Mouse (Mus musculus) ES-Bruce4 (cell line): ENCODE measurements at regions not wholly inside any gene's neighbourhood (a gene's known extent, or its start where the extent isn't known, plus 50 kb on each side); places are given as distances from the start of the nearest gene placed in this dataset.

ENCODE experiments used
- H3K27ac ChIP-seq: 2 replicates; pipeline ENCODE4 v1.5.1; 2012; ENCODE audit warnings: low read length, inconsistent platforms; ENCODE audit not compliant: insufficient read depth
- H3K27me3 ChIP-seq: 2 replicates; pipeline ENCODE4 v1.6.1; 2012; ENCODE audit warnings: mild to moderate bottlenecking, low read length, inconsistent platforms; ENCODE audit not compliant: control insufficient read depth, poor library complexity, insufficient read depth, severe bottlenecking
- H3K36me3 ChIP-seq: 2 replicates; pipeline ENCODE4 v1.6.1; 2012; ENCODE audit warnings: inconsistent platforms, mild to moderate bottlenecking, low read length, moderate library complexity; ENCODE audit not compliant: control insufficient read depth, poor library complexity, insufficient read depth, severe bottlenecking
- H3K4me1 ChIP-seq: one replicate; pipeline ENCODE4 v1.8.1; 2011; ENCODE audit warnings: low read length; ENCODE audit not compliant: control insufficient read depth, insufficient read depth
- H3K4me3 ChIP-seq: 2 replicates; pipeline ENCODE4 v1.5.1; 2011; ENCODE audit warnings: low read depth, mild to moderate bottlenecking, low read length
- H3K9ac ChIP-seq: 2 replicates; pipeline ENCODE4 v1.6.1; 2012; ENCODE audit warnings: low read depth, mild to moderate bottlenecking, inconsistent platforms; ENCODE audit not compliant: poor library complexity, severe bottlenecking
- H3K9me3 ChIP-seq: replicated peaks from 2 replicates; pipeline ENCODE4 v1.6.1; 2012; ENCODE audit warnings: mild to moderate bottlenecking, low read length, inconsistent platforms; ENCODE audit not compliant: control insufficient read depth, poor library complexity, insufficient read depth, severe bottlenecking
- CTCF ChIP-seq: IDR thresholded peaks from one replicate; pipeline ENCODE4 v1.8.1; 2011; ENCODE audit warnings: low read depth, low read length
- EP300 ChIP-seq: IDR thresholded peaks from 2 replicates; pipeline ENCODE4 v1.6.1; 2011; ENCODE audit warnings: low read depth, low read length; ENCODE audit not compliant: insufficient read depth
- POLR2A ChIP-seq: IDR thresholded peaks from one replicate; pipeline ENCODE4 v1.8.1; 2011; ENCODE audit warnings: low read length; ENCODE audit not compliant: insufficient read depth

DNA sequence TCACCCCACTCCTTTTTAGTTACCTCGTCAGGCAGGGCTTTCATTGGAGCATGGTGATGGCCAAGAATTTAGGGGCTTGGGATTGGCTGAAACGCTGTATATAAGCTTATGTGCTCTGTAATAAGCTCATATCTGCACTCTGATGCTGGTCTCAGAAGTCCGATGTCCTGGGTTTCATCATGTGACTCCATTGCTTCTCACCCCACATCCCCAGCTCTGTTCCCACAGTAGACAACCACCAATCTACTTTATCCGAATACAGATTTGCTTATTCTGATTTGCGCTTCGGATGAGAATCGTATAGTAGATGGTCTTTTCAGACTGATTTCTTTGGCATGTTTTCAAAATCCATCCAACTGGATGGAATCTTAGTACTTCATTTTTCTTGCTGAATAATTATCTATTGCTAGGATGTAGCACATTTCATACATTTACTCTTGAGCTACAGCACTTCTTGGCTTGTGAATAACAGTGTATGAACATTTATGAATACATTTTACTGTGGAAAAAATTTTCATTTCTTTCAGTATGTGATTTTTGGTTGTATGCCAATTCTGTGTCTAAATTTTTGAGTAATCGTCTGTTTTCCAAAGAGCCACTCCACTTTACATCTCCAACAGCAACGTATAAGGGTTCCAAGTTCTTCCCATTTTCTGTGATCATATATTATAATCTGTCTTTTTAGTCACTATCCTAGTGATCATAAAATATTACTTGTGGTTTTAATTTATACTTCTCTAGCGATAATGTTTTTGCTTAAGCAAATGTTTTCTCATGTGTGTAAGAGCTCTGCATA is 185.7 kb downstream of the Hace1 start:
- no peaks in the 10 kb centered on the region for H3K27me3 ChIP-seq
- H3K4me1 ChIP-seq: no peaks in the 10 kb centered on the region
- TF ChIP-seq POLR2A: no peak
- no peak for TF ChIP-seq CTCF
- TF ChIP-seq EP300: no peak
- H3K9me3 ChIP-seq: no peaks in the 10 kb centered on the region
- H3K4me3 ChIP-seq: no peak overlapping the region
- no peaks in the 10 kb centered on the region for H3K36me3 ChIP-seq
- H3K27ac ChIP-seq: no peak overlapping the region
- no peak overlapping the region for H3K9ac ChIP-seq

DNA sequence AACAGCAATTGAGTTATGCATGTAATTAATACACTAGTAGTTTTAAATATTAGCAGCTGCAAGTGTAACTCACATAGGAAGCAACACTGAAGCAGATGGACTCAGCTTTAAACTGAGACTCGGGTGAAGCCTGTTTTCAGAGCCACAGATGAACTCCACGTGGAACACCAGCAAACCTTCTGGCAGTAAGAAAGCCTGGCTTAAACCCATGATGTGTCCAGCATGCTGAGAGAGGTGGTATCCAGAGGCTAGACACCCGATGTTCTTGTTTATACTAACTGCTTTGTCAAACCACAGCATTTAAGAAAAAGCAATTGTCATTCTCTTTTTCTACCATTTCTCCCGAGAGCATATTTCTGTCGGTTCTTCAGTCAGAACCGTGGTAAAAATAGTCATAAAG is 202.1 kb downstream of the Hace1 start:
- Histone ChIP-seq H3K27me3 (no peaks in the 10 kb centered on the region), H3K27ac (no peak overlapping the region), H3K4me3 (no peak overlapping the region), H3K4me1 (no peaks in the 10 kb centered on the region), H3K9ac (no peak overlapping the region), H3K36me3 (no peaks in the 10 kb centered on the region), H3K9me3 (no peaks in the 10 kb centered on the region)
- TF ChIP-seq POLR2A (no peak), CTCF (no peak)

DNA sequence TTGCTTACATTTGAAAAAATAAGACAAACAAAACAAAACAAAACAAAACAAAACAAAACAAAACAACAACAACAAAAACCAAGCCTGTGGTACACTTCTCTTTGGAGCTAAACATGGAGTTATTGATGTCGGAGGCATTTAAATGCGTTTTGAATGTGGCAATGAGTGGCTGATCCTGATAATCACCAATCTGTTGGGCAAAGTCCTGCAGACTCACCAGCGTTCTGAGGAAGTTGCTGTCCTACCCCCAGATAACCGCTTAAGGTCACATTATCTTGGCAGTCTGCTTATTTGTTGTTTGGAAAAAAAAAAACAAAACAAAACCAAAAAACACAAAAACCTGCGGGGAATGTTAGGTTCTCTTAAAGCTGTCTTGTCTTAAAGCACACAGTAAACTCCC is 205.4 kb downstream of the Hace1 start:
- Histone ChIP-seq H3K27ac (no peak overlapping the region), H3K4me3 (no peak overlapping the region), H3K9me3 (no peaks in the 10 kb centered on the region), H3K36me3 (no peaks in the 10 kb centered on the region), H3K27me3 (no peaks in the 10 kb centered on the region), H3K4me1 (no peaks in the 10 kb centered on the region), H3K9ac (no peak overlapping the region)
- TF ChIP-seq EP300: no peak

DNA sequence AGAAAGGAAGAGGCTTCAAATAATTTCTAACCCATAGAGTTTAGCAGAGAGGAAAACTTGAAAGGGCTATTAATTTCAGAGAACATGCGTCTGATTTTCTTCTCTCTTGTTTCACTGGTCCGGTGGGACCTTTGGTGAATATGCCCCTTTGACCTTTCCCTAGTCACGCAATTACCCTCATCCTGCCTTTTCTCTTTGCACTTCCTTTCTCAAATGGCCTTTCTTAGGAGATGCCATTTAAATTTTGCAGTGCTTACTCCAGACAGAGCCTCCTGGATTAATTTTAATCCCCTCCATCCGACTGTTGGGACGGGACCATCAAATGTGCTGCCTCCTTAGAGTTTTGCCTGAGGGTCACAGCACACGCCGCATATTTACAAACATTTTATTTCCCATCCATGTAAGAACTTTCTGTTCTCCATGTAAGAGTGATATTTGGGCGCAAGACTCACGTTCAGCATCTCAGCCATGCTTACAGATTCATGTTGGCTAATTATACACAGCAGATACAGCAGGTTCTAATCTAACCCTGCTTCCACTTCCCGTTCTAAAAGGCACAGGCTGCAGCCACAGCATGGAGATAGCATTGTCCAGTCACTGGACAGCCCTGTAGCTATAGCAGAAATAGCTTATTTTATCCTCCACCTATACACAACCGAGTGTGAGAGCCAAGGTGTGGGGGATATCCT is 206.0 kb downstream of the Hace1 start:
- no peaks in the 10 kb centered on the region for H3K4me1 ChIP-seq
- H3K9me3 ChIP-seq: no peaks in the 10 kb centered on the region
- H3K9ac ChIP-seq: no peak overlapping the region
- no peaks in the 10 kb centered on the region for H3K27me3 ChIP-seq
- H3K4me3 ChIP-seq: no peak overlapping the region
- TF ChIP-seq CTCF (no peak), POLR2A (no peak), EP300 (no peak)
- no peak overlapping the region for H3K27ac ChIP-seq
- H3K36me3 ChIP-seq: no peaks in the 10 kb centered on the region

DNA sequence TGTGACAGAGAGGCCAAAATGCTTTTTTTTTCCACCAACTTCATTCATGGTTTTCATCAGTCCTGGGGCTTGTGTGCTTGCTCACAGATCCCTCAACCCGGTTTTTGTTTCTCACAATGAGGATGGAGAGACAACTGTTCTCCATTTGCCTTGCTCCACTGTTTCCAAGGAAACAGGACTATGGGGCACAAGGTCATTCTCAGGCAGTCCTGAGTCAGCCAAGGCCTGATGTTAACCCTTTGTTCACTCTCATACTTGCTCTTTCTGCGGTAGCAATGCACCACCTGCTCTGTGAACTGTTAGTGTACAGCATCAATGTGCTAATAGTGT is 206.5 kb downstream of the Hace1 start:
- no peak overlapping the region for H3K27ac ChIP-seq
- H3K4me1 ChIP-seq: no peaks in the 10 kb centered on the region
- no peak for TF ChIP-seq EP300
- TF ChIP-seq CTCF: no peak
- no peak for TF ChIP-seq POLR2A

DNA sequence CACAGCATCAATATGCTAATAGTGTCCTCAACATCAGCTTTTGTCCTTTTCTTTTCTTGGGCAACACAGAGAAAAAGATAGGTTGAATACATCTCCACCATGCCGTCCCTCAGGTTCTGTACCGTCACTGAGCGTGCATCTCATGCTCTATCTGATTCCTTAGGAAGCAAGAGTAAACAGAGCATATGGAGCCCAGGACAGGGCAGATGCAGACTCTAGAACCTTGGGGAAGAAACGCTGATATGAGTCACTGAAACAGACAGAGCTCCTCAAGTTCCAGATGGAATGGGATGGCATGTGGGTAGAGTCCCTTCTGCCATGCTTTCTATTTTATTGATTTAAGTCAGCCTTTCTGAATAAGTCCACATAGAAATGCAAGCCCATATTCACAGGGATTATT is 206.9 kb downstream of the Hace1 start:
- Histone ChIP-seq H3K4me1 (no peaks in the 10 kb centered on the region), H3K9ac (no peak overlapping the region), H3K4me3 (no peak overlapping the region), H3K27me3 (no peaks in the 10 kb centered on the region), H3K27ac (no peak overlapping the region), H3K9me3 (no peaks in the 10 kb centered on the region), H3K36me3 (no peaks in the 10 kb centered on the region)
- no peak for TF ChIP-seq CTCF
- TF ChIP-seq EP300: no peak
- no peak for TF ChIP-seq POLR2A

More for the DNA sequence above, 206.5 kb downstream of the Hace1 start:
- no peaks in the 10 kb centered on the region for H3K36me3 ChIP-seq
- H3K9me3 ChIP-seq: no peaks in the 10 kb centered on the region
- no peak overlapping the region for H3K4me3 ChIP-seq
- H3K27me3 ChIP-seq: no peaks in the 10 kb centered on the region
- H3K9ac ChIP-seq: no peak overlapping the region
